Mouse (Mus musculus) kidney, postnatal 10 days (tissue): Measurements from ENCODE around the gene Fndc3b.

Experiments used
- DNase-seq: peaks from one replicate; pipeline ENCODE4 v3.0.0; 2021; ENCODE audit warnings: mixed read lengths

Fndc3b gene

DNA sequence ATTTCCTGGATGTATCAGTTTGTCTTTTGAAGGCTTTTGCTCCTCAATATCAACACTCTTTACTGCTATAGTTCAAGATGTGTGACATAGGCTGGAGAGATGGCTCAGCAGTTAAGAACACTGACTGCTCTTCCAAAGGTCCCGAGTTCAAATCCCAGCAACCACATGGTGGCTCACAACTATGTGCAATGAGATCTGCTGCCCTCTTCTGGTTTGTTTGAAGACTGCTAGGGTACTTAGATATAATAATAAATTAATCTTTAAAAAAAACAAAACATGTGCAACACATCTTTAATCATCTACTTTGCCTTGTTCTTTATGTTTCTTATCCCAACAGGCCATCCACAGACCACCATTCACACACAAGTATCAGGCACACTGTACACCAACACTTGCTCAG, 160.7 kb downstream of the Fndc3b start:
- DNase-seq = no peak

DNA sequence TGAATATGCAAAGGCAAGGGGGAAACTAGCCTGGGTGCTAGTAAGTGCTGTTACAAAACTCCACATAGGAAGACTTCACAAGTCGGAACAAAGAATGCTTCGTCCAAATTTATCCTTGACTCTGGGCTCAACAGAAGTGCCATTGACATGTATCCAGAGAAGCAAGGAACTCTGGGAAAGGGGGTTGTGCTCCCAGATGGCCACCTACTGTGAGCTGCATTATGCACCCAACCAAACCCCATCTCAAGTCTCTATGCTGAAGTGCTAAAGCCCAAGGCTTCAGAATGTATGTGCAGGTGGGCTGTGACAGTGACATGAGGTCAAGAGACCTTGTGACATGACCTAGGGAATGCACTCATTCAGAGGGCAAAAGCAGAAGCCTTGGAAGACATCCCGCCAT, 165.5 kb downstream of the Fndc3b start:
- no peak for DNase-seq

DNA sequence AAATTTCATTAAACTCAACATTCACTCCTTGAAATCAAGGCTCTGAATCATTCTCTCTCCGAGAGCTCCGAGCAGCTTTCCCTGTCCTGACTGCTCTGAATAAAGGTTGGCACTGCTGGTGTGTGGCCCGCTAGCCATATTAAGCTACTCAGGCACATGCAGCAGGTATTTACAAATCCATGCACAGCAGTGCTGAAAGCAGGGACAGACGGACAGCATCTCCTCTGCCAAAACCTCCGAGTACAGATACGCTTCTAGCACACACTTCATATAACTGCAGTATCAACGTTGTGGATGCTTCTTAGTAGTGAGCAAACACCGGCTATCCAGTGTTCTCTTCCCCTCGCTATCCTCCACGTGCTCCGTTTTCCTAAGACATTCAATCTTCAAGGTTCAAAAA, 167.0 kb downstream of the Fndc3b start:
- no peak for DNase-seq

DNA sequence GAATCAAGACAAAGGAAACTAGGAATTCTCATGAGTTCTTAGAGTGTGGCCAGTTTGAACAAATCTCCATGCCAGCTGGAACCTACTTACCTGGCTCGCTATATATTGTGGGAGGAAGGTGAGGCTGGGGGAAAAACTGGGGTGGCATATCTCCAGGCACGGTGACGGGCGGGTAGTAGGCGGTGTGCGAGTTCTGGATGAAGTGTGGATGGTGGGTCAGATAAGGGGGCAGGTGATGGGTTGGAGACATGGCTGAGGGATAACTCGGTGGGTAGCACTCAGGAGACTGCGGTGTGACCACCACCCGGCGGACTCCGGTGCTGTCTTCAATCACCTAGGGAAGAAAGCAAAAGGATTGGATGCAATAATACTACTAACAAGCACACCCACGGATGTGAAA, 169.3 kb downstream of the Fndc3b start:
- DNase-seq = no peak

DNA sequence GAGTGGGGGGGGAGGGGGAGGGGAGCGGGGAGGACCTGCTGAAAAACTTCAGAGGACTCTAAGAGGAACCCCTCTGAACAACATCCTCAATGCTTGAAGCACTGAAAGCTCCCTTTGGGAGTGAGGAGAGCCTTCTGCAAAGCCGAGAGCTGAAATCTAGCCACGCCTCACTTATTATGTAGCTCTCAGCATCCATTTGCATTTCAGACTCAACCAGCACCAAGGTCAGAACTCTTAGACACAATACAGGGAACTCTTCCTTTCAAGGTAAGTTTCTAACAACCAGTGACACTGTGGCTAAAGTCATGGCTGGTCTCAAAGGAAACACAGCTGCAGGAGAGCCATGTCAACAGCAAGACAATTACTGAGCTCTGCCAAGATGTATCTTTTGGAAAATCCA, 169.9 kb downstream of the Fndc3b start:
- no peak for DNase-seq

DNA sequence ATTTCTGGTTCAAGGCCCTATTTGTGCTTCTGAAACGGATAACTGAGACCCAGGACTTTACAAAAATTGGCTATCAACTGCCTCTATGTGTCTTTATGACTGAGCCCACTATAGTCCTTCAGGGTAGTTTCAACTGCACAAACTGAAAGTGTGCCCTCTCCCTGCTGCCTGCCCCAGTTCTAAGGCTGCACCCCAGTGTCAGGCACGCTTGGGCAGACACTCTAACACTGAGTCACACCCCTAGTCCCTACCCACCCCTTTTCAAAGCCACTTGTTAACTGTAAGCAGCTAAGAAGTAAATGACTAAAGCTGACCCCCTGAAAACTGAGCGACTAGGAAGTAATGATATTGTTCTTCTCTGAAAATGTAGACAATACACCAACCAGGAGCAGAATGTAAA, 176.9 kb downstream of the Fndc3b start:
- no peak for DNase-seq

DNA sequence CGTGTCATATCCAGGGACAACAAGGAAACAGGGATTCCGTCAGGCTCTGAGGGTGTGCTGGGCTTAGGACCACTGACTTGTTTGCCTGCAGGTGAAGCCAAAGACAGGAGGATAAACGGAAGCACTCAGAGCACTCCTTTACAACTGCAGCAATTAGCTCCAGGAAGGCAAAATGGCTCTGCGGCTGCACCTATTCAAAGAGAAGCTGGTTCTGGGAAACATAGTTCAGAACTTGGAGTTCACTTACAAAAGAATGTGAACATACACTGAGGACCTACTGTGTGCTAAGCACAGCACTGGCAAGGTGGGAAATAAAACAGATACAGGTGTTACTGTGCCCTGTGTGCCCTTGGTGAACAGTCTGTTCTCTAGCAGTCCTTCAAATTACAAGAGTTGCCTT, 177.4 kb downstream of the Fndc3b start:
- DNase-seq = no peak

DNA sequence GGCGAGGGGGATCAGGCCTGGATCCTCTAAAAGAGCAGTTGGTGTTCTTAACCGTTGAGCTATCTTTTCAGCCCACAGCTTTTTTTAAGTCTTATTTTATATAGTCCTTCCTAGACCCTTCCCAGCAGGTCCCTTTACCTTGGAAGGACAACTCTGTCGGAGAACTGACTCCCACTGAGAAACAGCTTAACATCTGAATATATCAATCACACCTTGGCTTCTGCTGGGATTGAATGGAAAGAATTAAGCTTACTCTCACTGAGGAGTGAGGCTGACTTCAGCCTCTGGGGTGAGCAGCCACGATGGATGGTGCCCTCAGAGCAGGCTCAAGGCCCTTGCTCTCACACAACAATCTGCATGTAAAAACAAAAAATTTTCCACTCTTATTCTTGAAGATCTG, 179.1 kb downstream of the Fndc3b start:
- no peak for DNase-seq

DNA sequence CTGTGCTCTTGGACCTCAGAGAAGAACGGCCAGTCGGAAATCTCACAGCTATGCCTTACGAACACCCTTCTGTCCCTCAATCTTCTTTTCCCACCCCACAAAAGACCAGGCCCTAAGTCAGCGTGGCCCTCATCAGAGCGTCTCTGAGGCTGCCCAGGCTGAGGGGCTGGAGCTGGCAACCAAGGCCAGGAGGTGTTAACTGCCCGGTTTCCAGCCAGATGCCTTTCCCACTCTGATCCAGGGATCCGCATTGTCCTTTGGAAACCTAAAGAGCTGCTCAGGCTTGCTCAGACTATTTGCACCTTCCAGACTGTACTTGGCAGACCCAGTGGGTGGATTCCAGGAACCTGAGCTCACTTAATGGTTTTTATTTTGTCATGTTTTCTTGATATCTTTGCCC, 180.7 kb downstream of the Fndc3b start:
- no peak for DNase-seq

DNA sequence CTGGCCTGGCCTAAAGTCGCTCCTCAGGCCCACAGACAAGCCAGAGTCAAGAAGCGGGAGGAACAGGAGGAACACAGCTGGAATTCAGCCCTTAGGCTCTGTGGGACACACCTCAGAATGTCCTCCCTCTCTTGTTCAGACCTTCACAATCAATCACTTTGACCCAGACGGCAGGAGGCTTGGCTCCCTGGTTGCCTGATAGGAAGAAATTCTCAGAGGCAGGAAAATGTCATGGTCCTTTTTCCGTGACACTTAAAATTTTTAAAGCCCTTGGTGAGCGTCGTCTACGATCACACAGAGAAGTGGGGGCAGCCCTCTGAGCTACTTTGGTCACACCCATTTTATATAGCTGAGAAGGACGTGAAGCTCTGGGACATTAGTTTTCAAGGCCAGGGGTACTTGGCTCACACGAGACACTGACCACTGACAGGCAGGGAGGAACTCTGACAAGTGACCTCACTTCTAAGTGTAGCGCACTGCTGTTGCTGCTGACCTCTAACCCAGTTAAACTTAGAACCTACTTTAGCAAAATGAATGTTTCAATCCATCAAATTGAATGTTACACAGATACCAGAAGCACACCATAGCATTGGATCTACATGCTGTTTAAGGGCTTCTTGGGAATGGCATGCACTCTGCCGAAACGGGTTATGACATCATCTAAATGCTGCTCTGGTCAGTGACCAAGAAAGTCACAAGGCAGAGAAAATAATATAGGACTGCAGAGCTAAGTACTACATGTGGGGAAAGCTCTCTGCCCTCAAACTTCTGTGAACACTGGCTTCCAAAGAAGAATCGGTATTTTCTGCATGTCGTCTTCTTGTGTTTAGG, 181.7 kb downstream of the Fndc3b start:
- no peak for DNase-seq

DNA sequence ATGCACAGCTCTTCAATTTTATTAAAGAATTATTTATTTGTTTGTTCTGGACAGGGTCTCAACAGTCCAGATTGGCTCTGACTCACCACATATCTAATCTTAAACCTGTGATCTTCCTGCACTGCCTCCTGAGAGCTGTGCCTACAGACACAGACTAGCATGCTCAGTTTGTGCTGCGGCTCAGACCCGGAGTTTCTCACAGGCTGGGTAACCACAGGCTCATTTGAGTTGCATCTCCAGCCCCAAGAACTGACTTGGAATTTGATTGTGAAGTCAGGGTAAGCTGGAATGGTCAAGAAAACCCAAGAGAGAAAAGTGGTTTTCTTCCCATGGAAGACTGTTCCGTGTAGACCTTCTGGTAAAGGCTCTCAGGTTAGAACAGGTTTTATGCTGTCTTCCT, 184.1 kb downstream of the Fndc3b start:
- DNase-seq = no peak

DNA sequence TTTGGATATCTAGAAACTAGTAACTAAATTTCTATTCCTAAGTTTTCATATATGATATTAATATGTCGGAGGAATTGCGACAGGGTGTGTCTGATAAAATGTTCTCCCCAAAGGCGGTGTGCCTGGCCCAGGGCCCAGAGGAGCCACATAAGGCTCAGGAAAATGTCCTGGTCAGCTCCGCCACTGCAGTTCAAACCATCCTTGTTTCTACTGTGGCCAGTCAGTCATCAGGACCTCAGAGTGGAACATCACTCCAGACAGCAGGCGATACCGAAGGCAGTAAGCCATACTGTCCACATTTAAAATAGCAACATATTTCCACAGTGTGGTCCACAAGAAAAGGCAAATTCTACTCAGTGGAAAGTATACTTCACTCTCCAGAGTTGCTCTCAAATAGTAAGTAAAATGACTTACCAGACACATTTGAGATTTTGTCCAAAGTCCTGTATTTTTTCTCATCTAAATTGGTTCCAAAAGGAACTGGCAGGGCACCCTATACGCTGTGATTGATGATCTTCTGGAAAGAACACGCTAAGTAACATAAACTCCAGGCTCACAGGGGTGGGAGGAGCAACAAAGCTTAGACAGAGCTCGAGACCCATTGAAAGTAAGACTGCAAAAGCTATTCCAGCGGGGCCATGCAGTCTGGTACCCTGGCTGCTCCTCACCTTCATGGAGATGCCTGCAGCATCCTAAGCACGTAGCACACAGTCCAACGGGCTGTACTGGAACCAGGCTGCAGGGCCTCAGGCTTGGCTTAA, 187.8 kb downstream of the Fndc3b start:
- no peak for DNase-seq

DNA sequence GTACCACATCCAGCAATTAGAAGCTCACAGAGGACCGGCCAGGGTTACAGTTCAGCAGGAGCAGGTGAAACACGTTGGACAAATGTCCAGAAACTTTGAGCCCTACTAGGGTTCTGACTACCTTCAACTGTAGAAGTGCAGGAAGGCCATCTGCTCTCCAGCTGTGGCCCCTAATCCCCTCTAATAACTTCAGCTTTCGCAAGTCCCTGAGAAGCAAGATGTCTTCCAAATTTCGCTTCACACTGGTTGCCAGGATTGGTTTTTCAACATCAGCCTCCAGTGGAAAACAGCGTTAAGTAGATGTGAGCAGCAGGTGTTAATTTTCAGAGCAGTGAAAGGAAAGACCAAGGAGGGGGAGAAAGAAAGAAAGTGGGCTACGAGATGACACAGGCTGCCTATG, 190.7 kb downstream of the Fndc3b start:
- DNase-seq = no peak

DNA sequence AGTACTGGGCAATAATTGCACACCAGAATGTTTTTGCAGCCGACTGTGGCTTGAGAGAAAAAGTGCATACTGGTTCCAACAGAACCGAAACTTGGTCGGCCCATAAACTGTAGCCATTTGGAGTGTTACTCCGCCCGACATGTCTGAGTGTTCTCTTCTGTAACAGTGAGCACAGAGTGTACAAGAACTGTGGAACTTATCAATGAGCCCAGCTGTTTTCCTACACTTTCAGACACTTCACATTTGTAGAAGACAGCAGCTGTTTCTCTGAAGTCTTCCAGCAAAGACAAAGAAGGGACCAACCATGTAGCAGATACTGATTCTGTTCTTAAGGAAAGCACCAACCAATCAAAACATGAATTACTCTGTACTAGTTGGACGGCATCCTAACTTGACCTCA, 191.6 kb downstream of the Fndc3b start:
- DNase-seq = no peak

DNA sequence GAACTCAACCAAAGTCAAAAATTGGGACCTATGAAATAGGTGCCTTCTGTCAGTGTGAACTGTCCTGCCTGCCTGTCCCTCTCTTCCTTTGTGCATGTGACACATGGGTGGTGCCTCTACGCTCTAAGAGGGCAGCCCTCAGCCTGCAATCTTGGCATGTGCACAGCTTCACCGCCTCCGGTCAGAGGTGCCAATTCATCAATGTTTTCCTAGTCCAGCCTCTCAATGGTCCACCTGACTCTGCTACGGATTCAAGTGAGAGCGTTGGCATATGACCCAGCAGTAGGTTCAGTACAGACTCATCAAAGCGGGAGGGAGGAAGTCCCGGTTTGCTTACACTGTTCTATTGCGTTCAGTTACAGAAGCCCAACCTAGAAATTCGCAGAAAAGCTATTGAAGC, 192.2 kb downstream of the Fndc3b start:
- peak; percentile 50 for DNase-seq

DNA sequence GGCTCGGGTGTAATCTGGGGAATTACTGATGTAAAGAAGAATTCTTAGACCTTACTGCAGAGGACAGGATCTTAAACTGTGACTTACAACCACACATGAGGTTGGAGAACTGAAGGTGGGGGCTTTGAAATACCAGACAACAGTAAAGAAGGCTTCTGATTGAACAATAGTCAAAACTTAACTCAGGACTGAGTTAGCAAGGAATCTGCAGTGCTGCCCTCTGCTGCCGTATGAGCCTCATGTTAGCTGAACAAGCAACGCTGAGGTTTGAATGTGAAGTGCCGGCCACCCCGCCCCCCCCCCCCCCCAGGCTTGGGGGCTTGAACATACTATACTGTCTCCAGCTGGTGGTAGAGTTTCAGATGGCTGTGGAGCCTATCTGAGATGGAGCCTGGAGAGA, 194.6 kb downstream of the Fndc3b start:
- peak; percentile 42 for DNase-seq

DNA sequence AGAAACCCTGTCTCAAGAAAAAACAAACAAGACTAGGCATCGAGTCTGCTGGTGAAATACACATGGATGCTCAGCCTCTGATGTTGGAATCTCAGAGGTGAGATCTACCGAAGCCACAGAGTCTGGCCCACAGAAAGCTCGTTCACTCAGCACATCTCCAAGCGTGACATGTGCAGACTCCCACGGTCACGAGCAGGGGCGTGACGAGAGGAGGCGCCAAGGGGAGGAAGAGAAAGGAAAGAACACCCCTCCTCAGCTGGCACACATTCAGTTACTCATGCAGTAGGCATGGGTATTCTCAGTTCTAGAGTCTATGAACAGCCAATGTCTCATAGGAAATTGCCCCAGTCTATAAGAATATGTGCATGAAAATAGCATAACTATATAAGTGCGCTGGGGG, 199.3 kb downstream of the Fndc3b start:
- DNase-seq = no peak

DNA sequence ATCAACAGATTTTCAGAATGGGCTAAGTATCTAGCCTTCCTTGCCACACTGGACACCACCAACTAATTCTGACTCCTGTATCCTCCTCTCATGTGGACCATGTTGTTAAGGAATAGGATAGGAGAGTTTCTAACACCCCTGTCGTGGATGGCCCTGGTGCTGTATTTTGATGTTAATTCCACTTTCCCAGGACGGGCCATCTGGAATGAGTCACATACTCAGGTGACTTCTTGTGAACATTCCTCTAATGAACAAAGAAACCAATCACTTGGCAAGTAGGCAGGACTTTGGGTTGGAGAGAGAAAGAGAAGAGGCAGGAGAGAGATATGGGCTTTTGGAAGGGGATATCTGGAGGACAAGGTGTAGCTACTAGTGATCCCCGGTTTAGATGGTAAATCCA, 204.2 kb downstream of the Fndc3b start:
- no peak for DNase-seq

DNA sequence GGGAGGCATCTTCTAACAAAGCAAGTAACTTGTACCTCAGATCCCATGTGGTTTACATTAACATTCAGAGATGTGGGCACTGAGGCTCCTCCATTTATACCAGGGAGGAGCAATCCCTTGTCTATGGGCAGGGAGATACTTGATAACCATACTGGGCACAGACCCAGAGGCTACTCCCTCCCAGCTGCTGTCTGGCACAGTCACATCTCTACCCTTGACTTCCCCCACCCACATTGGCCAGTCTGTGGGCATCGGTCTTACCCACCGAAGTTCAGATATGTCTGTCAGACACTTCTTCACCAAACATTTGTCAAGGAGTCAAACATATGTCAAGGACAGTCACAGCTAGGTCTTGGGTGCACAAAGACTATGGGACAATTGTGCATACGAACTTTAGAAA, 205.5 kb downstream of the Fndc3b start:
- DNase-seq = no peak

DNA sequence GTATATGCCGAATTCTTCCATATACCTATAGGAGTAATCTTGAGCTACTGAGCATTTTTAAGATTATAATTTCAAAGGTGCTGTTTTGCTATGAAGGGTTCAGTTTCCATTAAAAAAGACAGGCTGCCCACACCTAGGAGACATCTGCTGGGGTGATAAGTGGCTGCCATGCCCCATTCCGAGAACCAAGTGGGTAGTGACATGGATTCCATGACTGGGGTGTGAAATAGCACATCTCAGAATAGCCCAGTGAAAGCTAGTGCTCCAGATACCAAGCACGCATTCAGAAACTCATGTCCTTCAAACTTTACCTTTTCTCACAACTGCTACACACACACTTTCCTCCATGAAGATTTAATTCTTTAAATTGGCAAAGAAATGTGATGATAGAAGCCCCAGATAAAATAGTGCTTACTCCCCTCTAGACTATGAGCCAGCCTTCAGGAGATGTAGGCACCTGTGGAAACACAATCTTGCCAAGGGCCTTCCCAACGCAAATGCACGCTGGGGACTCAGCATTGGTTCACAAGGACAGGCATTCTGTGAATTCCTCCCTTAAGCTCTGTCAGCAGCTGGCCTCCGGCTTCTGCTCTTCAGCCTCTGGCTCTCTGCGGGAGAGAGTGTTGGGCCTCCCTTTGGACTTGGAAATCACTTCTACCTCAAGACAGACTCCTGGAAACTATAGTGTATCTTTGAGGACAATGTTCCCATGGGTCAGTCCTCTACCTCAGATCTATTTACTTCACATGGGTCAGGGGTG, 207.6 kb downstream of the Fndc3b start:
- DNase-seq = no peak

DNA sequence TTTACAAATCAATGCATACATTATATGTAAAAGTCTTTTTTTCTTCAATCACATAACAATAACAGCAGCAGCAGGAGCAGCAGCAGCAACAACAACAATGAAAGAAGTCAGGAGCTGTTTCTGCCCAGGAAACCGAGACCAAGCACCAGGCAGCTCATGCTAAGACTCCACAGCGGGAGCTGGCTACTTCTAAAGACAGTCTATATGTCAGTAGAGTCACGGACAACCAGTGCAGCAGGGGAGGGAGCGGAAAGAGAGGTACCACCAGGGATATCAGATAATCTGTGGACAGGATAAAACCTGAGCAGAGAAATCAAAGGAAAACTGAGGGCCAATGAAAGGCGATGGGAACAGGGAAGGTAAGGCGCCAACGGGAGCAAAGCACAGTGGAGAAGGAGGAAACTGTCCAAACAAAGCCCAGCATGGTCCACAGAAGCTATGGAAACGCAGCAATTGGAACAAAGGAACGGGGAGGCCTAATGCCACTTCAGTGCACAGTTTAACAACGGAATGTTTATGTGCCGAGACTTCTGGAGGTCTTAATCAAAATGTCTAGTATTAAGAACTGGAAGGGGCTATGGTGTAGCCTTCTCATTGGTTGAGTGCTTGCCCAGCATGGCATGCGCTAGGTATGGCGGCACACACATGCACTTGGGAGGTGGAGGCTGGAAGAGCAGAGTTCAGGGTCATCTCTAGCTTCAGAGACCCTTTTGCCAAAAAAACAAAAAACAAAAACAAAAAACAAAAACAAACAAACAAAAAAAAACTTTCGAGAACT, 215.6 kb downstream of the Fndc3b start:
- DNase-seq = no peak

DNA sequence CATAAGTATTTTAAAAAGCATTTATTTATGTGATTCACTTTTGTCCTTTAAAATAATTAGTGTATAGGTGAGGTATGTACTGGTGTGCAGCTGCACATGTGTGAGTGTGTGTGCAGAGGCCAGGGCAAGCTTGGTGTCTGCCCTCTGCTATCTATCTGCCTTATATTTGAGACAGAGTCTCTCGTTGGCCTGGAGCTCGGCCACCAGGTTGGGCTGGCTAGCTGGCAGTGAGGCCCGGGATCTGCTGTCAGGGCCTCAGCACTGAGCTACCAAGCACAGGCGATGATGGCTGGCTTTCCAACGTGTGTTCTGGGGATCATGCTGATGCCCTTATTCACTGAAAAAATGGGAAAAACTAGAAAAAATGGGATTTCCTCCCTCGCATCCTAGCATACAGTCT, 216.4 kb downstream of the Fndc3b start:
- no peak for DNase-seq

DNA sequence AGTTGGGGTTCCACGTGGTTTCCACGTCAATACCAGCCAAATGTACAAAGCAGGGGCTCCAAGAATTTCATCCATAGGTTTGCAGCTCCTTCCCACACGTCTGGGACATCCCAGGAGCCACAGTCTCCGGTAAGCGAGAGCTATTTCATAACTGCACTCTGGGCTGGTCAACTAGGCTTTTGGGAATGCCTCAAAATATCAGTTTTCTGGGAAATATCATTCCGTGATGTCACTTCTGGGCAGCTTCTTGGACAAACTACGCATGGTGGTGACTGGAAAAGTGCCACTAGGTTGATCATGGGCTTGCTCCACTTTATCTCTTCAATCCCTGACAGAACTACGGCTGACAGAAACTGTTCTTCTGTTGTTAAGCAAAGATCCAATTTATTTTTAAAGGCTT, 217.0 kb downstream of the Fndc3b start:
- DNase-seq = no peak
